Mouse (Mus musculus): ENCODE results near the gene B3galt4. TPM values are rescaled to one million over a fixed set of nuclear protein-coding genes. Genes with fewer than 3 reads are reported as not detected.

Gene B3galt4
- total and polyA plus RNA-seq, 2 experiments from 2014 or later: 10.7 to 12.3 TPM

- Histone ChIP-seq H3K27me3 (ENCODE audit: insufficient read depth, low read length) (no peaks in the 10 kb centered on the region), H3K9me3 (ENCODE audit: low read length) (no peaks in the 10 kb centered on the region), H3K36me3 (ENCODE audit: insufficient read depth, low read length) (no peaks in the 10 kb centered on the region), H3K4me1 (ENCODE audit: insufficient read depth, low read length) (no peaks in the 10 kb centered on the region), H3K9ac (replicated peaks; ENCODE audit: low read length) (no peak overlapping the region), H3K4me3 (ENCODE audit: low read length) (no peak overlapping the region), H3K4me2 (ENCODE audit: low read depth, low read length) (no peak overlapping the region), H3K27ac (no peak overlapping the region)
- TF ChIP-seq CTCF (IDR thresholded peaks at IDR 0.05; ENCODE audit: low read depth): no peak
- no peak for ATAC-seq
- no peak for DNase-seq (ENCODE audit: low spot score)
- WGBS: 85% methylated on average over 7 of the region's 7 CpGs
Observed at GRCm38 (mm10) chr17:33902491-33902890, 48.8 kb downstream of the B3galt4 start.

GRCm38 (mm10) chr17:33902079-33902478 lies 49.2 kb downstream of the B3galt4 start:
- TF ChIP-seq CTCF (IDR thresholded peaks at IDR 0.05; ENCODE audit: low read depth): no peak
- DNase-seq (ENCODE audit: low spot score): no peak
- H3K27me3 ChIP-seq (ENCODE audit: insufficient read depth, low read length): no peaks in the 10 kb centered on the region
- H3K4me2 ChIP-seq (ENCODE audit: low read depth, low read length): no peak overlapping the region
- no peak overlapping the region for H3K4me3 ChIP-seq (ENCODE audit: low read length)
- no peaks in the 10 kb centered on the region for H3K9me3 ChIP-seq (ENCODE audit: low read length)
- no peak overlapping the region for H3K9ac ChIP-seq (replicated peaks; ENCODE audit: low read length)
- 77% methylated on average over 4 of the region's 4 CpGs for WGBS
- H3K4me1 ChIP-seq (ENCODE audit: insufficient read depth, low read length): no peaks in the 10 kb centered on the region
- no peak overlapping the region for H3K27ac ChIP-seq
- H3K36me3 ChIP-seq (ENCODE audit: insufficient read depth, low read length): no peaks in the 10 kb centered on the region
- ATAC-seq: no peak

- WGBS: 71% methylated on average over 4 of the region's 4 CpGs
- no peak overlapping the region for H3K4me3 ChIP-seq (ENCODE audit: low read length)
- no peak overlapping the region for H3K27ac ChIP-seq
- H3K9me3 ChIP-seq (ENCODE audit: low read length): no peaks in the 10 kb centered on the region
- no peak overlapping the region for H3K4me2 ChIP-seq (ENCODE audit: low read depth, low read length)
- H3K9ac ChIP-seq (replicated peaks; ENCODE audit: low read length): no peak overlapping the region
- no peak for TF ChIP-seq CTCF (IDR thresholded peaks at IDR 0.05; ENCODE audit: low read depth)
- ATAC-seq: no peak
- no peak for DNase-seq (ENCODE audit: low spot score)
- no peaks in the 10 kb centered on the region for H3K27me3 ChIP-seq (ENCODE audit: insufficient read depth, low read length)
- H3K4me1 ChIP-seq (ENCODE audit: insufficient read depth, low read length): no peaks in the 10 kb centered on the region
- H3K36me3 ChIP-seq (ENCODE audit: insufficient read depth, low read length): no peaks in the 10 kb centered on the region
Observed at GRCm38 (mm10) chr17:33901653-33902052, 49.6 kb downstream of the B3galt4 start.

GRCm38 (mm10) chr17:33900989-33901314 lies 50.3 kb downstream of the B3galt4 start:
- TF ChIP-seq CTCF (IDR thresholded peaks at IDR 0.05; ENCODE audit: low read depth): no peak
- ATAC-seq: no peak
- 90% methylated on average over 4 of the region's 4 CpGs for WGBS

GRCm38 (mm10) chr17:33900281-33900988 lies 50.9 kb downstream of the B3galt4 start:
- ATAC-seq: no peak
- Histone ChIP-seq H3K9me3 (ENCODE audit: low read length) (no peaks in the 10 kb centered on the region), H3K36me3 (ENCODE audit: insufficient read depth, low read length) (no peaks in the 10 kb centered on the region), H3K9ac (replicated peaks; ENCODE audit: low read length) (no peak overlapping the region), H3K4me1 (ENCODE audit: insufficient read depth, low read length) (no peaks in the 10 kb centered on the region), H3K4me3 (ENCODE audit: low read length) (no peak overlapping the region), H3K27ac (no peak overlapping the region), H3K4me2 (ENCODE audit: low read depth, low read length) (no peak overlapping the region), H3K27me3 (ENCODE audit: insufficient read depth, low read length) (no peaks in the 10 kb centered on the region)
- no peak for TF ChIP-seq CTCF (IDR thresholded peaks at IDR 0.05; ENCODE audit: low read depth)
- DNase-seq (ENCODE audit: low spot score): no peak
- WGBS: 73% methylated on average over 7 of the region's 7 CpGs

More at GRCm38 (mm10) chr17:33900989-33901314, 50.3 kb downstream of the B3galt4 start:
- no peak for DNase-seq (ENCODE audit: low spot score)
- Histone ChIP-seq H3K4me3 (ENCODE audit: low read length) (no peak overlapping the region), H3K9me3 (ENCODE audit: low read length) (no peaks in the 10 kb centered on the region), H3K27ac (no peak overlapping the region), H3K9ac (replicated peaks; ENCODE audit: low read length) (no peak overlapping the region), H3K4me2 (ENCODE audit: low read depth, low read length) (no peak overlapping the region), H3K36me3 (ENCODE audit: insufficient read depth, low read length) (no peaks in the 10 kb centered on the region), H3K27me3 (ENCODE audit: insufficient read depth, low read length) (no peaks in the 10 kb centered on the region), H3K4me1 (ENCODE audit: insufficient read depth, low read length) (no peaks in the 10 kb centered on the region)

Other genes with a start within 250 kb of the B3galt4 start
Only the 30 nearest of the 32 such genes appear.
- 118 and 137 TPM in 2 replicates for gene March2, start 232.8 kb downstream of the B3galt4 start, total RNA-seq (2014; rRNA removed)
- gene March2, start 232.8 kb downstream of the B3galt4 start, polyA plus RNA-seq (2015; fragmentation: Nextera tagmentation; extraction: Ambion mirVana): 73.8 and 77.1 TPM in 2 replicates
- 123 and 163 TPM in 2 replicates for gene Rab11b, start 191.0 kb downstream of the B3galt4 start, total RNA-seq (2014; rRNA removed)
- 546 and 583 TPM in 2 replicates for gene Rab11b, start 191.0 kb downstream of the B3galt4 start, polyA plus RNA-seq (2015; fragmentation: Nextera tagmentation; extraction: Ambion mirVana)
- 24.0 and 24.7 TPM in 2 replicates for gene Angptl4, start 169.7 kb downstream of the B3galt4 start, total RNA-seq (2014; rRNA removed)
- gene Angptl4, start 169.7 kb downstream of the B3galt4 start, polyA plus RNA-seq (2015; fragmentation: Nextera tagmentation; extraction: Ambion mirVana): 31.9 and 37.5 TPM in 2 replicates
- 33.5 and 57.2 TPM in 2 replicates for gene Kank3, start 141.0 kb downstream of the B3galt4 start, total RNA-seq (2014; rRNA removed)
- 44.1 and 47.9 TPM in 2 replicates for gene Kank3, start 141.0 kb downstream of the B3galt4 start, polyA plus RNA-seq (2015; fragmentation: Nextera tagmentation; extraction: Ambion mirVana)
- gene Rps28, start 126.9 kb downstream of the B3galt4 start, total RNA-seq (2014; rRNA removed): 117 and 293 TPM in 2 replicates
- gene Rps28, start 126.9 kb downstream of the B3galt4 start, polyA plus RNA-seq (2015; fragmentation: Nextera tagmentation; extraction: Ambion mirVana): 609 and 617 TPM in 2 replicates
- gene Ndufa7, start 126.9 kb downstream of the B3galt4 start, total RNA-seq (2014; rRNA removed): 289 and 356 TPM in 2 replicates
- gene Ndufa7, start 126.9 kb downstream of the B3galt4 start, polyA plus RNA-seq (2015; fragmentation: Nextera tagmentation; extraction: Ambion mirVana): 562 and 577 TPM in 2 replicates
- 25.1 and 26.0 TPM in 2 replicates for gene Cd320, start 108.4 kb downstream of the B3galt4 start, total RNA-seq (2014; rRNA removed)
- gene Cd320, start 108.4 kb downstream of the B3galt4 start, polyA plus RNA-seq (2015; fragmentation: Nextera tagmentation; extraction: Ambion mirVana): 55.7 and 58.6 TPM in 2 replicates
- not detected in 2 replicates for gene Gm7029, start 77.7 kb downstream of the B3galt4 start, total RNA-seq (2014; rRNA removed)
- not detected in 2 replicates for gene Gm7029, start 77.7 kb downstream of the B3galt4 start, polyA plus RNA-seq (2015; fragmentation: Nextera tagmentation; extraction: Ambion mirVana)
- gene Kifc1, start 60.8 kb downstream of the B3galt4 start, total RNA-seq (2014; rRNA removed): 5.8 and 9.9 TPM in 2 replicates
- gene Kifc1, start 60.8 kb downstream of the B3galt4 start, polyA plus RNA-seq (2015; fragmentation: Nextera tagmentation; extraction: Ambion mirVana): 2.0 and 3.2 TPM in 2 replicates
- 1.3 TPM in 1 of 2 replicates, not detected in the other for gene Platr17, start 46.4 kb downstream of the B3galt4 start, total RNA-seq (2014; rRNA removed)
- 0.88 and 1.2 TPM in 2 replicates for gene Platr17, start 46.4 kb downstream of the B3galt4 start, polyA plus RNA-seq (2015; fragmentation: Nextera tagmentation; extraction: Ambion mirVana)
- 52.1 and 58.4 TPM in 2 replicates for gene Daxx, start 42.1 kb downstream of the B3galt4 start, total RNA-seq (2014; rRNA removed)
- gene Daxx, start 42.1 kb downstream of the B3galt4 start, polyA plus RNA-seq (2015; fragmentation: Nextera tagmentation; extraction: Ambion mirVana): 39.0 and 41.9 TPM in 2 replicates
- gene Tapbp, start 35.6 kb downstream of the B3galt4 start, total RNA-seq (2014; rRNA removed): 41.5 and 61.8 TPM in 2 replicates
- 39.1 and 40.2 TPM in 2 replicates for gene Tapbp, start 35.6 kb downstream of the B3galt4 start, polyA plus RNA-seq (2015; fragmentation: Nextera tagmentation; extraction: Ambion mirVana)
- 58.5 TPM in 2 replicates for gene Zbtb22, start 35.6 kb downstream of the B3galt4 start, total RNA-seq (2014; rRNA removed)
- 20.8 and 23.0 TPM in 2 replicates for gene Zbtb22, start 35.6 kb downstream of the B3galt4 start, polyA plus RNA-seq (2015; fragmentation: Nextera tagmentation; extraction: Ambion mirVana)
- gene Rgl2, start 21.9 kb downstream of the B3galt4 start, total RNA-seq (2014; rRNA removed): 91.4 and 116 TPM in 2 replicates
- gene Rgl2, start 21.9 kb downstream of the B3galt4 start, polyA plus RNA-seq (2015; fragmentation: Nextera tagmentation; extraction: Ambion mirVana): 36.1 and 36.8 TPM in 2 replicates
- 25.2 and 43.1 TPM in 2 replicates for gene Pfdn6, start 11.1 kb downstream of the B3galt4 start, total RNA-seq (2014; rRNA removed)
- 168 and 195 TPM in 2 replicates for gene Pfdn6, start 11.1 kb downstream of the B3galt4 start, polyA plus RNA-seq (2015; fragmentation: Nextera tagmentation; extraction: Ambion mirVana)
- gene Wdr46, start 10.8 kb downstream of the B3galt4 start, total RNA-seq (2014; rRNA removed): 16.6 and 16.8 TPM in 2 replicates
- 16.7 and 17.9 TPM in 2 replicates for gene Wdr46, start 10.8 kb downstream of the B3galt4 start, polyA plus RNA-seq (2015; fragmentation: Nextera tagmentation; extraction: Ambion mirVana)
- gene Vps52, start 4.3 kb upstream of the B3galt4 start, total RNA-seq (2014; rRNA removed): 55.6 and 57.4 TPM in 2 replicates
- gene Vps52, start 4.3 kb upstream of the B3galt4 start, polyA plus RNA-seq (2015; fragmentation: Nextera tagmentation; extraction: Ambion mirVana): 62.1 and 63.2 TPM in 2 replicates
- gene Rps18, start 4.5 kb upstream of the B3galt4 start, total RNA-seq (2014; rRNA removed): 1,180 and 1,309 TPM in 2 replicates
- 904 and 918 TPM in 2 replicates for gene Rps18, start 4.5 kb upstream of the B3galt4 start, polyA plus RNA-seq (2015; fragmentation: Nextera tagmentation; extraction: Ambion mirVana)
- gene H2-K1, start 48.9 kb upstream of the B3galt4 start, total RNA-seq (2014; rRNA removed): 21.6 and 33.2 TPM in 2 replicates
- gene H2-K1, start 48.9 kb upstream of the B3galt4 start, polyA plus RNA-seq (2015; fragmentation: Nextera tagmentation; extraction: Ambion mirVana): 23.9 and 26.2 TPM in 2 replicates
- 19.1 and 22.1 TPM in 2 replicates for gene Ring1, start 73.2 kb upstream of the B3galt4 start, total RNA-seq (2014; rRNA removed)
- 19.2 and 20.0 TPM in 2 replicates for gene Ring1, start 73.2 kb upstream of the B3galt4 start, polyA plus RNA-seq (2015; fragmentation: Nextera tagmentation; extraction: Ambion mirVana)
- 78.3 and 87.4 TPM in 2 replicates for gene H2-Ke6, start 76.6 kb upstream of the B3galt4 start, total RNA-seq (2014; rRNA removed)
- 74.9 and 78.9 TPM in 2 replicates for gene H2-Ke6, start 76.6 kb upstream of the B3galt4 start, polyA plus RNA-seq (2015; fragmentation: Nextera tagmentation; extraction: Ambion mirVana)
- gene Slc39a7, start 80.2 kb upstream of the B3galt4 start, total RNA-seq (2014; rRNA removed): 188 and 250 TPM in 2 replicates
- gene Slc39a7, start 80.2 kb upstream of the B3galt4 start, polyA plus RNA-seq (2015; fragmentation: Nextera tagmentation; extraction: Ambion mirVana): 148 and 150 TPM in 2 replicates
- gene Rxrb, start 80.3 kb upstream of the B3galt4 start, total RNA-seq (2014; rRNA removed): 51.5 and 64.8 TPM in 2 replicates
- 48.7 and 49.2 TPM in 2 replicates for gene Rxrb, start 80.3 kb upstream of the B3galt4 start, polyA plus RNA-seq (2015; fragmentation: Nextera tagmentation; extraction: Ambion mirVana)
- 12.1 and 16.7 TPM in 2 replicates for gene Col11a2, start 87.9 kb upstream of the B3galt4 start, total RNA-seq (2014; rRNA removed)
- gene Col11a2, start 87.9 kb upstream of the B3galt4 start, polyA plus RNA-seq (2015; fragmentation: Nextera tagmentation; extraction: Ambion mirVana): 5.4 TPM in 2 replicates
- not detected in 2 replicates for gene H2-Oa, start 140.9 kb upstream of the B3galt4 start, total RNA-seq (2014; rRNA removed)
- 0.23 and 0.31 TPM in 2 replicates for gene H2-Oa, start 140.9 kb upstream of the B3galt4 start, polyA plus RNA-seq (2015; fragmentation: Nextera tagmentation; extraction: Ambion mirVana)
- gene H2-DMa, start 168.1 kb upstream of the B3galt4 start, total RNA-seq (2014; rRNA removed): 30.9 and 31.3 TPM in 2 replicates
- 23.5 and 24.1 TPM in 2 replicates for gene H2-DMa, start 168.1 kb upstream of the B3galt4 start, polyA plus RNA-seq (2015; fragmentation: Nextera tagmentation; extraction: Ambion mirVana)
- 180 and 195 TPM in 2 replicates for gene Brd2, start 171.1 kb upstream of the B3galt4 start, total RNA-seq (2014; rRNA removed)
- gene Brd2, start 171.1 kb upstream of the B3galt4 start, polyA plus RNA-seq (2015; fragmentation: Nextera tagmentation; extraction: Ambion mirVana): 101 and 108 TPM in 2 replicates
- 0.16 TPM in 1 of 2 replicates, not detected in the other for gene H2-DMb2, start 191.8 kb upstream of the B3galt4 start, total RNA-seq (2014; rRNA removed)
- 0.58 and 0.59 TPM in 2 replicates for gene H2-DMb2, start 191.8 kb upstream of the B3galt4 start, polyA plus RNA-seq (2015; fragmentation: Nextera tagmentation; extraction: Ambion mirVana)
- gene H2-DMb1, start 201.6 kb upstream of the B3galt4 start, total RNA-seq (2014; rRNA removed): 1.8 and 3.0 TPM in 2 replicates
- gene H2-DMb1, start 201.6 kb upstream of the B3galt4 start, polyA plus RNA-seq (2015; fragmentation: Nextera tagmentation; extraction: Ambion mirVana): 1.4 and 1.8 TPM in 2 replicates
- 14.0 and 14.1 TPM in 2 replicates for gene Tap1, start 236.1 kb upstream of the B3galt4 start, total RNA-seq (2014; rRNA removed)
- 8.0 and 8.1 TPM in 2 replicates for gene Tap1, start 236.1 kb upstream of the B3galt4 start, polyA plus RNA-seq (2015; fragmentation: Nextera tagmentation; extraction: Ambion mirVana)